19 mouse cellular contexts compared by ENCODE assay signal in the genomic region with DNA sequence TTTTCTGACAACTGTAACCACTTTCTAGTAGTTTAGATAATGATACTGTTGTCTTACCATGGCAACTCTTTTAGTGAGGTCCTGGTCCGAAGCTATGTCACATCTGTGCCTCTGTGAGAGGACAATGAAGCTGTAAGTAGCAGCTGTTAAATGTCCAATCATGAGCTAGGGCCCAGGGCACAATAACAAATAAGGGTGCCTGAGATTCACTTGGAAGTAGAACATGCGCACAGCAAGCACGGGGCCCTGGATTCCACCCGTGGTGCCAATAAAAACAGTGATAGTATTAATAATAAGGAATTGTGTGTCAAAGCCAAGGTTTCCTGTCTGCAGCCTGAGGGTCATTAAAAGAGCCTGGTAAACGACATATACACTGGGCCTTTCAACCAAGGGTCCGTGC.
DNase-seq lines count a peak whose midpoint lies in the region; ATAC-seq and TF ChIP-seq lines count a peak whose summit lies in the region.
"Had no signal": no experiment of that assay in that cellular context is flagged by ENCODE, and none has a peak within 500 bp of the region (broad histone marks: within the 10 kb centered on the region; RNA-seq: fewer than 3 reads in every experiment).

No protein-coding gene starts in this region.

- H3K27me3 ChIP-seq in embryonic facial prominence, embryonic 14.5 days (replicated peaks; ENCODE audit: control insufficient read depth, insufficient read depth, low read length): no peaks in the 10 kb centered on the region
- H3K27me3 ChIP-seq in embryonic facial prominence, embryonic 10.5 days (replicated peaks; ENCODE audit: low read depth, poor library complexity, severe bottlenecking): no peaks in the 10 kb centered on the region
- H3K27me3 ChIP-seq in kidney, postnatal 0 days (ENCODE audit: insufficient read depth, low read length): no peaks in the 10 kb centered on the region

- H3K27ac ChIP-seq in embryonic facial prominence, embryonic 14.5 days (replicated peaks; ENCODE audit: low read depth, low read length): no peak overlapping the region
- H3K27ac ChIP-seq in embryonic facial prominence, embryonic 10.5 days (replicated peaks): no peak overlapping the region
- no peak overlapping the region for H3K27ac ChIP-seq in kidney, postnatal 0 days
- H3K27ac ChIP-seq: hindbrain, embryonic 10.5 days; hindbrain, embryonic 14.5 days had no signal

- no peaks in the 10 kb centered on the region for H3K9me3 ChIP-seq in embryonic facial prominence, embryonic 14.5 days (ENCODE audit: control insufficient read depth, low read length)
- no peaks in the 10 kb centered on the region for H3K9me3 ChIP-seq in embryonic facial prominence, embryonic 10.5 days
- no peaks in the 10 kb centered on the region for H3K9me3 ChIP-seq in kidney, postnatal 0 days (replicated peaks; ENCODE audit: low read length)
- H3K9me3 ChIP-seq: G1E; hindbrain, embryonic 10.5 days had no signal

- H3K9ac ChIP-seq in embryonic facial prominence, embryonic 14.5 days (ENCODE audit: low read depth, low read length): no peak overlapping the region
- H3K9ac ChIP-seq in kidney, postnatal 0 days (ENCODE audit: low read depth, low read length): no peak overlapping the region
- H3K9ac ChIP-seq: hindbrain, embryonic 14.5 days had no signal

- H3K4me2 ChIP-seq in embryonic facial prominence, embryonic 14.5 days (ENCODE audit: low read depth, low read length): no peak overlapping the region
- no peak overlapping the region for H3K4me2 ChIP-seq in kidney, postnatal 0 days (ENCODE audit: low read length)
- H3K4me2 ChIP-seq: hindbrain, embryonic 14.5 days had no signal

- no peak overlapping the region for H3K4me3 ChIP-seq in embryonic facial prominence, embryonic 14.5 days (ENCODE audit: low read depth, low read length)
- no peak overlapping the region for H3K4me3 ChIP-seq in embryonic facial prominence, embryonic 10.5 days
- H3K4me3 ChIP-seq in kidney, postnatal 0 days (replicated peaks; ENCODE audit: low read depth, low read length): no peak overlapping the region
- H3K4me3 ChIP-seq: hindbrain, embryonic 10.5 days had no signal

- DNase-seq in embryonic facial prominence, embryonic 14.5 days (ENCODE audit: low spot score): peak; percentile 11
- no peak for DNase-seq in embryonic facial prominence, embryonic 10.5 days (ENCODE audit: low spot score)
- peak; percentile 12 for DNase-seq in kidney, adult 9 months
- DNase-seq in kidney, adult 8-10 months: no peak
- peak; percentile 70 for DNase-seq in kidney, postnatal 0 days (ENCODE audit: low spot score)
- peak; percentile 20 to 50 for DNase-seq in kidney, postnatal 4 days
- DNase-seq: adrenal gland, adult 8-10 months; adrenal gland, postnatal 36 days; B cell, adult 2 months; cerebellum, adult 2 months; cerebellum, postnatal 10 days; gastrocnemius, postnatal 14 days; heart, postnatal 14 days had no signal

- no peak for TF ChIP-seq CTCF in kidney, postnatal 0 days (IDR thresholded peaks at IDR 0.05; ENCODE audit: low read depth)

- 70% methylated on average over 6 of the region's 6 CpGs for WGBS in embryonic facial prominence, embryonic 14.5 days
- 83% methylated on average over 6 of the region's 6 CpGs for WGBS in embryonic facial prominence, embryonic 10.5 days
- WGBS in kidney, postnatal 0 days: 29% methylated on average over 6 of the region's 6 CpGs

- no peak for ATAC-seq in embryonic facial prominence, embryonic 14.5 days (ENCODE audit: low read depth)
- ATAC-seq in kidney, postnatal 0 days (replicated peaks; ENCODE audit: low FRiP score, low read depth): no peak
- ATAC-seq in granulocyte monocyte progenitor cell, adult 5-6 weeks (replicated peaks; ENCODE audit: poor library complexity, severe bottlenecking): no peak
- ATAC-seq: CD4-positive, CD25-positive, alpha-beta regulatory T cell, adult 4 months; forebrain, embryonic 16.5 days had no signal

- no peaks in the 10 kb centered on the region for H3K4me1 ChIP-seq in embryonic facial prominence, embryonic 14.5 days (ENCODE audit: control insufficient read depth, insufficient read depth, low read length)
- H3K4me1 ChIP-seq in embryonic facial prominence, embryonic 10.5 days: no peaks in the 10 kb centered on the region
- H3K4me1 ChIP-seq in kidney, postnatal 0 days (replicated peaks; ENCODE audit: insufficient read depth, low read length): no peaks in the 10 kb centered on the region
- H3K4me1 ChIP-seq: hindbrain, embryonic 10.5 days had no signal

- no peaks in the 10 kb centered on the region for H3K36me3 ChIP-seq in embryonic facial prominence, embryonic 14.5 days (ENCODE audit: control insufficient read depth, insufficient read depth, low read length)
- H3K36me3 ChIP-seq in embryonic facial prominence, embryonic 10.5 days (replicated peaks): no peaks in the 10 kb centered on the region
- H3K36me3 ChIP-seq in kidney, postnatal 0 days (ENCODE audit: insufficient read depth, low read length): no peaks in the 10 kb centered on the region
- H3K36me3 ChIP-seq: G1E; hindbrain, embryonic 10.5 days had no signal

Comparison
In these comparisons a context has a peak if more than half of its experiments do, and no peak if none do; other contexts are left out.
1. DNase-seq: peak in embryonic facial prominence, embryonic 14.5 days (single experiment), kidney, adult 9 months (single experiment), kidney, postnatal 0 days (single experiment) and kidney, postnatal 4 days (2 of 2); none in embryonic facial prominence, embryonic 10.5 days (single experiment) and kidney, adult 8-10 months (0 of 2).